12 mouse cellular contexts compared by ENCODE assay signal in genomic region chr4:54072932-54073331, GRCm38 (mm10).
DNase-seq lines count a peak whose midpoint lies in the region; ATAC-seq and TF ChIP-seq lines count a peak whose summit lies in the region.
"Had no signal": no experiment of that assay in that cellular context is flagged by ENCODE, and none has a peak within 500 bp of the region (broad histone marks: within the 10 kb centered on the region; RNA-seq: fewer than 3 reads in every experiment).

No protein-coding gene starts in this region.

- no peak overlapping the region for H3K9ac ChIP-seq in forebrain, embryonic 13.5 days
- H3K9ac ChIP-seq: limb, embryonic 13.5 days; lung, embryonic 14.5 days had no signal

- ATAC-seq in forebrain, embryonic 13.5 days, result peak; percentile 93

- 3% methylated on average over 10 of the region's 10 CpGs for WGBS in forebrain, embryonic 13.5 days
- WGBS in midbrain, embryonic 10.5 days, result 8% methylated on average over 10 of the region's 10 CpGs

- H3K9me3 ChIP-seq in E14TG2a.4 (ENCODE audit: low read length), result peaks cover 31% of the 10 kb centered on the region
- H3K9me3 ChIP-seq in forebrain, embryonic 13.5 days (replicated peaks), result peaks cover 12% of the 10 kb centered on the region; the same call in 1 of the 2 replicates
- H3K9me3 ChIP-seq in midbrain, embryonic 10.5 days (replicated peaks), result peaks cover 27% of the 10 kb centered on the region

- peak overlapping the region; percentile 24 for H3K4me2 ChIP-seq in forebrain, embryonic 13.5 days
- H3K4me2 ChIP-seq: limb, embryonic 13.5 days; lung, embryonic 14.5 days had no signal

- H3K4me1 ChIP-seq in E14TG2a.4 (replicated peaks; ENCODE audit: low read depth, low read length), result peaks cover 35% of the 10 kb centered on the region
- peaks cover 25% of the 10 kb centered on the region for H3K4me1 ChIP-seq in forebrain, embryonic 13.5 days
- H3K4me1 ChIP-seq in midbrain, embryonic 10.5 days, result peaks cover 38% of the 10 kb centered on the region

- peak overlapping the region; percentile 73 for H3K27ac ChIP-seq in forebrain, embryonic 13.5 days
- peak overlapping the region; percentile 88 for H3K27ac ChIP-seq in midbrain, embryonic 10.5 days (replicated peaks)
- H3K27ac ChIP-seq: gastrocnemius, adult 2 months; limb, embryonic 13.5 days had no signal

- TF ChIP-seq CTCF in E14TG2a.4 (conservative IDR thresholded peaks at IDR 0.05; ENCODE audit: low read length), result no peak

- H3K36me3 ChIP-seq in E14TG2a.4 (ENCODE audit: insufficient read depth, low read length), result no peaks in the 10 kb centered on the region
- H3K36me3 ChIP-seq in forebrain, embryonic 13.5 days (ENCODE audit: poor library complexity, severe bottlenecking), result peaks cover 8% of the 10 kb centered on the region; the same call in 1 of the 2 replicates
- peaks cover 11% of the 10 kb centered on the region; the same call in 1 of the 2 replicates for H3K36me3 ChIP-seq in midbrain, embryonic 10.5 days
- H3K36me3 ChIP-seq: limb, embryonic 13.5 days had no signal

- peak overlapping the region; percentile 37 for H3K4me3 ChIP-seq in E14TG2a.4 (replicated peaks; ENCODE audit: low read length)
- no peak overlapping the region for H3K4me3 ChIP-seq in forebrain, embryonic 13.5 days
- peak overlapping the region; percentile 14; the same call in 1 of the 2 replicates for H3K4me3 ChIP-seq in midbrain, embryonic 10.5 days
- H3K4me3 ChIP-seq: gastrocnemius, adult 2 months; limb, embryonic 13.5 days had no signal

- H3K27me3 ChIP-seq in E14TG2a.4 (ENCODE audit: insufficient read depth, low read length), result no peaks in the 10 kb centered on the region
- no peaks in the 10 kb centered on the region for H3K27me3 ChIP-seq in forebrain, embryonic 13.5 days
- H3K27me3 ChIP-seq in midbrain, embryonic 10.5 days (ENCODE audit: low read depth, poor library complexity, severe bottlenecking), result no peaks in the 10 kb centered on the region
- H3K27me3 ChIP-seq: limb, embryonic 13.5 days had no signal

- peak; percentile 87 for DNase-seq in ZHBTc4 (ENCODE audit: low read depth, low spot score)
- DNase-seq in midbrain, embryonic 10.5 days (ENCODE audit: low spot score), result peak; percentile 74
- no peak for DNase-seq in kidney, adult 11 months
- no peak for DNase-seq in kidney, adult 8-10 months
- no peak for DNase-seq in adrenal gland, postnatal 25 days
- DNase-seq in gastrocnemius, adult 8-10 months (ENCODE audit: low spot score in 2 of 2), result no peak
- DNase-seq: gastrocnemius, adult 2 months; heart, postnatal 4 days had no signal

Comparison
In these comparisons a context has a peak if more than half of its experiments do, and no peak if none do; other contexts are left out.
1. DNase-seq: peak in ZHBTc4 (single experiment) and midbrain, embryonic 10.5 days (single experiment); none in kidney, adult 11 months (single experiment), kidney, adult 8-10 months (0 of 2), adrenal gland, postnatal 25 days (single experiment) and gastrocnemius, adult 8-10 months (0 of 2).